Mouse (Mus musculus): ENCODE data around the gene Ammecr1. TPM values are rescaled to one million over a fixed set of nuclear protein-coding genes. Genes with fewer than 3 reads are reported as not detected.

The Ammecr1 gene
- polyA plus RNA-seq, 1 experiment from 2014 or later = 7.3 TPM

GRCm38 (mm10) chrX:142836399-142836798 is 130.1 kb downstream of the Ammecr1 start:
- Histone ChIP-seq H3K9ac (replicated peaks; ENCODE audit: low read length) (no peak overlapping the region), H3K36me3 (ENCODE audit: insufficient read depth, low read length) (0 out of 2 replicates have a peak, but pooled peaks cover 5% of the 10 kb centered on the region), H3K4me1 (ENCODE audit: insufficient read depth, low read length) (peaks cover 6% of the 10 kb centered on the region; the same call in 1 of the 2 replicates), H3K9me3 (ENCODE audit: low read length) (no peaks in the 10 kb centered on the region), H3K4me3 (ENCODE audit: low read length) (no peak overlapping the region), H3K27ac (ENCODE audit: low read length) (no peak overlapping the region), H3K27me3 (ENCODE audit: insufficient read depth, low read length) (0 out of 2 replicates have a peak, but pooled peaks cover 7% of the 10 kb centered on the region), H3K4me2 (replicated peaks; ENCODE audit: low read depth, low read length) (no peak overlapping the region)
- no peak for ATAC-seq (ENCODE audit: low FRiP score, low TSS enrichment)
- 92% methylated on average over 7 of the region's 7 CpGs for WGBS

GRCm38 (mm10) chrX:142834807-142835206 is 131.7 kb downstream of the Ammecr1 start:
- 69% methylated on average over 6 of the region's 6 CpGs for WGBS
- peaks cover 6% of the 10 kb centered on the region; the same call in 1 of the 2 replicates for H3K4me1 ChIP-seq (ENCODE audit: insufficient read depth, low read length)
- 0 out of 2 replicates have a peak, but pooled peaks cover 5% of the 10 kb centered on the region for H3K36me3 ChIP-seq (ENCODE audit: insufficient read depth, low read length)
- no peaks in the 10 kb centered on the region for H3K9me3 ChIP-seq (ENCODE audit: low read length)
- H3K4me3 ChIP-seq (ENCODE audit: low read length) = no peak overlapping the region
- H3K27me3 ChIP-seq (ENCODE audit: insufficient read depth, low read length) = peaks cover 9% of the 10 kb centered on the region; the same call in 1 of the 2 replicates
- peak; percentile 24; the same call in 1 of the 2 replicates for ATAC-seq (ENCODE audit: low FRiP score, low TSS enrichment)
- H3K9ac ChIP-seq (replicated peaks; ENCODE audit: low read length) = no peak overlapping the region
- no peak overlapping the region for H3K4me2 ChIP-seq (replicated peaks; ENCODE audit: low read depth, low read length)
- peak overlapping the region; percentile 18; the same call in 1 of the 2 replicates for H3K27ac ChIP-seq (ENCODE audit: low read length)

- Histone ChIP-seq H3K4me2 (replicated peaks; ENCODE audit: low read depth, low read length) (no peak overlapping the region), H3K27ac (ENCODE audit: low read length) (no peak overlapping the region), H3K4me1 (ENCODE audit: insufficient read depth, low read length) (peaks cover 6% of the 10 kb centered on the region; the same call in 1 of the 2 replicates), H3K9me3 (ENCODE audit: low read length) (no peaks in the 10 kb centered on the region), H3K27me3 (ENCODE audit: insufficient read depth, low read length) (peaks cover 9% of the 10 kb centered on the region; the same call in 1 of the 2 replicates), H3K9ac (replicated peaks; ENCODE audit: low read length) (no peak overlapping the region), H3K4me3 (ENCODE audit: low read length) (no peak overlapping the region), H3K36me3 (ENCODE audit: insufficient read depth, low read length) (0 out of 2 replicates have a peak, but pooled peaks cover 5% of the 10 kb centered on the region)
- 67% methylated on average over 13 of the region's 13 CpGs for WGBS
- ATAC-seq (ENCODE audit: low FRiP score, low TSS enrichment) = peak; percentile 31; the same call in 1 of the 2 replicates
Measured at GRCm38 (mm10) chrX:142833164-142833796, 133.2 kb downstream of the Ammecr1 start.

- ATAC-seq (ENCODE audit: low FRiP score, low TSS enrichment) = no peak
- no peak overlapping the region for H3K9ac ChIP-seq (replicated peaks; ENCODE audit: low read length)
- WGBS = 42% methylated on average over 3 of the region's 3 CpGs
- peaks cover 9% of the 10 kb centered on the region; the same call in 1 of the 2 replicates for H3K27me3 ChIP-seq (ENCODE audit: insufficient read depth, low read length)
- H3K27ac ChIP-seq (ENCODE audit: low read length) = no peak overlapping the region
- no peak overlapping the region for H3K4me2 ChIP-seq (replicated peaks; ENCODE audit: low read depth, low read length)
- H3K4me1 ChIP-seq (ENCODE audit: insufficient read depth, low read length) = peaks cover 6% of the 10 kb centered on the region; the same call in 1 of the 2 replicates
- H3K4me3 ChIP-seq (ENCODE audit: low read length) = no peak overlapping the region
- no peaks in the 10 kb centered on the region for H3K9me3 ChIP-seq (ENCODE audit: low read length)
- 0 out of 2 replicates have a peak, but pooled peaks cover 5% of the 10 kb centered on the region for H3K36me3 ChIP-seq (ENCODE audit: insufficient read depth, low read length)
Measured at GRCm38 (mm10) chrX:142832221-142832620, 134.3 kb downstream of the Ammecr1 start.

- WGBS = 93% methylated on average over 6 of the region's 6 CpGs
- no peak overlapping the region for H3K9ac ChIP-seq (replicated peaks; ENCODE audit: low read length)
- H3K27me3 ChIP-seq (ENCODE audit: insufficient read depth, low read length) = peaks cover 5% of the 10 kb centered on the region; the same call in 1 of the 2 replicates
- no peak overlapping the region for H3K4me3 ChIP-seq (ENCODE audit: low read length)
- no peak overlapping the region for H3K27ac ChIP-seq (ENCODE audit: low read length)
- H3K9me3 ChIP-seq (ENCODE audit: low read length) = no peaks in the 10 kb centered on the region
- no peaks in the 10 kb centered on the region for H3K36me3 ChIP-seq (ENCODE audit: insufficient read depth, low read length)
- no peak overlapping the region for H3K4me2 ChIP-seq (replicated peaks; ENCODE audit: low read depth, low read length)
- peaks cover 6% of the 10 kb centered on the region; the same call in 1 of the 2 replicates for H3K4me1 ChIP-seq (ENCODE audit: insufficient read depth, low read length)
- ATAC-seq (ENCODE audit: low FRiP score, low TSS enrichment) = no peak
Measured at GRCm38 (mm10) chrX:142830572-142830971, 136.0 kb downstream of the Ammecr1 start.

- no peak for ATAC-seq (ENCODE audit: low FRiP score, low TSS enrichment)
- no peak overlapping the region for H3K27ac ChIP-seq (ENCODE audit: low read length)
Measured at GRCm38 (mm10) chrX:142829866-142830470, 136.6 kb downstream of the Ammecr1 start.

GRCm38 (mm10) chrX:142829267-142829666 is 137.3 kb downstream of the Ammecr1 start:
- H3K9ac ChIP-seq (replicated peaks; ENCODE audit: low read length) = no peak overlapping the region

More at GRCm38 (mm10) chrX:142829866-142830470, 136.6 kb downstream of the Ammecr1 start:
- Histone ChIP-seq H3K36me3 (ENCODE audit: insufficient read depth, low read length) (no peaks in the 10 kb centered on the region), H3K4me1 (ENCODE audit: insufficient read depth, low read length) (peaks cover 6% of the 10 kb centered on the region; the same call in 1 of the 2 replicates), H3K9ac (replicated peaks; ENCODE audit: low read length) (no peak overlapping the region), H3K4me3 (ENCODE audit: low read length) (no peak overlapping the region), H3K27me3 (ENCODE audit: insufficient read depth, low read length) (peaks cover 2% of the 10 kb centered on the region; the same call in 1 of the 2 replicates), H3K4me2 (replicated peaks; ENCODE audit: low read depth, low read length) (no peak overlapping the region), H3K9me3 (ENCODE audit: low read length) (no peaks in the 10 kb centered on the region)
- WGBS = 75% methylated on average over 12 of the region's 12 CpGs

GRCm38 (mm10) chrX:142828184-142828908 is 138.2 kb downstream of the Ammecr1 start:
- H3K9ac ChIP-seq (replicated peaks; ENCODE audit: low read length) = no peak overlapping the region
- WGBS = 47% methylated on average over 13 of the region's 13 CpGs
- H3K9me3 ChIP-seq (ENCODE audit: low read length) = no peaks in the 10 kb centered on the region
- H3K36me3 ChIP-seq (ENCODE audit: insufficient read depth, low read length) = no peaks in the 10 kb centered on the region
- ATAC-seq (ENCODE audit: low FRiP score, low TSS enrichment) = 0 out of 2 replicates have a peak, but pooled peaks have one; percentile 22
- peaks cover 6% of the 10 kb centered on the region; the same call in 1 of the 2 replicates for H3K4me1 ChIP-seq (ENCODE audit: insufficient read depth, low read length)
- peaks cover 2% of the 10 kb centered on the region for H3K27me3 ChIP-seq (ENCODE audit: insufficient read depth, low read length)
- no peak overlapping the region for H3K4me2 ChIP-seq (replicated peaks; ENCODE audit: low read depth, low read length)
- no peak overlapping the region for H3K27ac ChIP-seq (ENCODE audit: low read length)
- no peak overlapping the region for H3K4me3 ChIP-seq (ENCODE audit: low read length)

More at GRCm38 (mm10) chrX:142829267-142829666, 137.3 kb downstream of the Ammecr1 start:
- Histone ChIP-seq H3K9me3 (ENCODE audit: low read length) (no peaks in the 10 kb centered on the region), H3K4me2 (replicated peaks; ENCODE audit: low read depth, low read length) (no peak overlapping the region), H3K27ac (ENCODE audit: low read length) (no peak overlapping the region), H3K4me1 (ENCODE audit: insufficient read depth, low read length) (peaks cover 6% of the 10 kb centered on the region; the same call in 1 of the 2 replicates), H3K4me3 (ENCODE audit: low read length) (no peak overlapping the region), H3K36me3 (ENCODE audit: insufficient read depth, low read length) (no peaks in the 10 kb centered on the region), H3K27me3 (ENCODE audit: insufficient read depth, low read length) (peaks cover 2% of the 10 kb centered on the region)
- 73% methylated on average over 2 of the region's 2 CpGs for WGBS
- no peak for ATAC-seq (ENCODE audit: low FRiP score, low TSS enrichment)

GRCm38 (mm10) chrX:142827644-142828043 is 138.9 kb downstream of the Ammecr1 start:
- 47% methylated on average over 1 of the region's 1 CpGs for WGBS
- Histone ChIP-seq H3K27me3 (ENCODE audit: insufficient read depth, low read length) (peaks cover 2% of the 10 kb centered on the region), H3K27ac (ENCODE audit: low read length) (no peak overlapping the region), H3K36me3 (ENCODE audit: insufficient read depth, low read length) (no peaks in the 10 kb centered on the region), H3K9me3 (ENCODE audit: low read length) (no peaks in the 10 kb centered on the region), H3K4me1 (ENCODE audit: insufficient read depth, low read length) (peaks cover under 1% of the 10 kb centered on the region; the same call in 1 of the 2 replicates), H3K4me2 (replicated peaks; ENCODE audit: low read depth, low read length) (no peak overlapping the region), H3K4me3 (ENCODE audit: low read length) (no peak overlapping the region), H3K9ac (replicated peaks; ENCODE audit: low read length) (no peak overlapping the region)
- no peak for ATAC-seq (ENCODE audit: low FRiP score, low TSS enrichment)

Measured in kidney, embryonic 16.5 days (tissue).